ENCODE assay signal across 26 mouse cellular contexts in the genomic region with DNA sequence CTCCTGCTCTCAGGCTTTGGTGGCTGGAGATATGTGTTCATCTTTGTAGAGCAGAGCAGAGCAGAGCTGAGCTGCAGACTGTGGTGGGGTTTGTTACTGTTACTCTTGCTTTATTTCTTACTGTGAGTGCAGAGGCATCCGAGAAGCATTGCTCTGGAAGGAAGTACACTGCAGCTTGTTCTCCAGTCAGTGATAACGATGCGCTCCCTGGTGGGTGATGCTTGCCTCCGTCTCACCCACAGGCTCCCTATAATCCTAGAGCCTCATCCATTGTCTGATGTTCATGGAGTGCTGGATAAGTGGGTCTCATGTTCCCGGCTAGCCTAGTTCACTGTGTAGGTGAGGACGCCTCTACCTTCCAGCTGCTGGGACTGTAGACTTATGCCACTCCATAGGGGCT. TPM values are rescaled to one million over a fixed set of nuclear protein-coding genes. Genes with fewer than 3 reads are reported as not detected.
DNase-seq lines count a peak whose midpoint lies in the region; ATAC-seq and TF ChIP-seq lines count a peak whose summit lies in the region.
"Had no signal": no experiment of that assay in that cellular context is flagged by ENCODE, and none has a peak within 500 bp of the region (broad histone marks: within the 10 kb centered on the region; RNA-seq: fewer than 3 reads in every experiment).

No protein-coding gene starts in this region.

- 0 out of 2 replicates have a peak, but pooled peaks have one; percentile 24 for ATAC-seq in forebrain, postnatal 0 days
- no peak for ATAC-seq in forebrain, embryonic 15.5 days (replicated peaks)
- ATAC-seq: CD4-positive, CD25-positive, alpha-beta regulatory T cell, adult 4 months; lung, postnatal 0 days; midbrain, embryonic 15.5 days had no signal

- TF ChIP-seq CTCF in forebrain, postnatal 0 days (IDR thresholded peaks at IDR 0.05; ENCODE audit: low read depth) = peak; percentile 34
- TF ChIP-seq CTCF in layer of hippocampus, adult 2 months (conservative IDR thresholded peaks at IDR 0.05) = peak; percentile 58

- intact Hi-C loops in left cerebral cortex, postnatal 14 days (cut with DNase I) = loop anchor here (5.0 kb wide), 1 partner anchor 136 kb away; no protein-coding TSS in a partner anchor

- no peak overlapping the region for H3K4me2 ChIP-seq in forebrain, postnatal 0 days (ENCODE audit: low read depth)
- no peak overlapping the region for H3K4me2 ChIP-seq in forebrain, embryonic 15.5 days (replicated peaks)
- H3K4me2 ChIP-seq: heart, embryonic 13.5 days; hindbrain, embryonic 12.5 days; liver, embryonic 11.5 days; midbrain, embryonic 15.5 days; neural tube, embryonic 12.5 days had no signal

- H3K9me3 ChIP-seq in forebrain, postnatal 0 days (ENCODE audit: low read length) = no peaks in the 10 kb centered on the region
- H3K9me3 ChIP-seq in forebrain, embryonic 15.5 days = no peaks in the 10 kb centered on the region
- H3K9me3 ChIP-seq: forebrain, embryonic 10.5 days; heart, embryonic 13.5 days; hindbrain, embryonic 12.5 days; limb, embryonic 10.5 days; midbrain, embryonic 15.5 days; neural tube, embryonic 12.5 days had no signal

- WGBS in forebrain, postnatal 0 days = 45% methylated on average over 6 of the region's 6 CpGs
- WGBS in forebrain, embryonic 15.5 days = 45% methylated on average over 6 of the region's 6 CpGs

- no peak overlapping the region for H3K27ac ChIP-seq in forebrain, postnatal 0 days (ENCODE audit: low read depth, low read length)
- H3K27ac ChIP-seq in forebrain, embryonic 15.5 days (replicated peaks) = no peak overlapping the region
- H3K27ac ChIP-seq in layer of hippocampus, adult 2 months = no peak overlapping the region
- H3K27ac ChIP-seq: forebrain, embryonic 10.5 days; heart, embryonic 13.5 days; hindbrain, embryonic 12.5 days; limb, embryonic 10.5 days; midbrain, embryonic 15.5 days; neural tube, embryonic 12.5 days had no signal

- no peaks in the 10 kb centered on the region for H3K27me3 ChIP-seq in forebrain, postnatal 0 days (ENCODE audit: insufficient read depth, low read length)
- H3K27me3 ChIP-seq in forebrain, embryonic 15.5 days = no peaks in the 10 kb centered on the region
- H3K27me3 ChIP-seq: heart, embryonic 13.5 days; hindbrain, embryonic 12.5 days; midbrain, embryonic 15.5 days; neural tube, embryonic 12.5 days had no signal

- no peak overlapping the region for H3K4me3 ChIP-seq in forebrain, postnatal 0 days (ENCODE audit: low read depth, low read length)
- H3K4me3 ChIP-seq in forebrain, embryonic 15.5 days = no peak overlapping the region
- no peak overlapping the region for H3K4me3 ChIP-seq in layer of hippocampus, adult 2 months
- H3K4me3 ChIP-seq: forebrain, embryonic 10.5 days; heart, embryonic 13.5 days; hindbrain, embryonic 12.5 days; limb, embryonic 10.5 days; midbrain, embryonic 15.5 days; neural tube, embryonic 12.5 days had no signal

- peaks cover 15% of the 10 kb centered on the region for H3K36me3 ChIP-seq in forebrain, postnatal 0 days (ENCODE audit: insufficient read depth)
- H3K36me3 ChIP-seq in forebrain, embryonic 15.5 days = peaks cover 21% of the 10 kb centered on the region

- H3K9ac ChIP-seq in forebrain, postnatal 0 days = no peak overlapping the region
- no peak overlapping the region for H3K9ac ChIP-seq in forebrain, embryonic 15.5 days (replicated peaks)
- H3K9ac ChIP-seq: heart, embryonic 13.5 days; midbrain, embryonic 15.5 days; neural tube, embryonic 12.5 days had no signal

- DNase-seq in forebrain, postnatal 0 days = no peak
- peak; percentile 13 to 31 for DNase-seq in layer of hippocampus, adult 2 months (ENCODE audit: low spot score in 2 of 2)
- DNase-seq in layer of hippocampus, adult 9-10 months (ENCODE audit: low spot score) = no peak
- peak; percentile 60 for DNase-seq in right cerebral cortex, adult 18-20 months
- no peak for DNase-seq in right cerebral cortex, postnatal 10 days (ENCODE audit: low spot score in 2 of 2)
- DNase-seq in left cerebral cortex, postnatal 14 days (ENCODE audit: low spot score in 2 of 2) = peak; percentile 42 to 49
- DNase-seq in kidney, adult 9 months = no peak
- DNase-seq: adrenal gland, postnatal 14 days; cerebellum, adult 9-11 months; gastrocnemius, postnatal 14 days; heart, adult 18-20 months; heart, postnatal 14 days; kidney, adult 2 months; kidney, postnatal 10 days; liver, postnatal 0 days; thymus, postnatal 14 days had no signal

- no peaks in the 10 kb centered on the region for H3K4me1 ChIP-seq in forebrain, postnatal 0 days (ENCODE audit: insufficient read depth)
- peaks cover 39% of the 10 kb centered on the region for H3K4me1 ChIP-seq in forebrain, embryonic 15.5 days

RNA-seq across cellular contexts. Expression of a gene that starts 6.0 kb away (rescaled TPM):
- total RNA-seq in forebrain, postnatal 0 days (2014; rRNA removed) = 55.8 and 73.8 TPM in 2 replicates
- 30.1 and 46.6 TPM in 2 replicates for polyA plus RNA-seq in forebrain, postnatal 0 days (2015; fragmentation: Nextera tagmentation; extraction: Ambion mirVana)
- polyA plus RNA-seq in forebrain, embryonic 15.5 days (2015; fragmentation: Nextera tagmentation; extraction: Ambion mirVana) = 32.2 and 33.9 TPM in 2 replicates
- 100 to 1,000 TPM; 128 to 129 TPM for total RNA-seq in layer of hippocampus, adult 2 months (2021)
- 100 to 1,000 TPM; 141 to 153 TPM for total RNA-seq in left cerebral cortex, postnatal 14 days (2021)

Comparison
In these comparisons a context has a peak if more than half of its experiments do, and no peak if none do; other contexts are left out.
1. DNase-seq: peak in layer of hippocampus, adult 2 months (2 of 2), right cerebral cortex, adult 18-20 months (single experiment) and left cerebral cortex, postnatal 14 days (2 of 2); none in forebrain, postnatal 0 days (single experiment), layer of hippocampus, adult 9-10 months (single experiment), right cerebral cortex, postnatal 10 days (0 of 2) and kidney, adult 9 months (single experiment).